Mouse (Mus musculus): ENCODE measurements around the gene Gm28308. TPM values are rescaled to one million over a fixed set of nuclear protein-coding genes. Genes with fewer than 3 reads are reported as not detected.

Gm28308 gene
- polyA plus RNA-seq, 1 experiment from 2014 or later = not detected

- Histone ChIP-seq H3K4me1 (replicated peaks) (peaks cover 21% of the 10 kb centered on the region), H3K9ac (no peak overlapping the region), H3K27me3 (replicated peaks) (peaks cover 95% of the 10 kb centered on the region), H3K4me2 (peak overlapping the region; percentile 12; the same call in 1 of the 2 replicates), H3K36me3 (no peaks in the 10 kb centered on the region), H3K9me3 (replicated peaks) (no peaks in the 10 kb centered on the region), H3K27ac (ENCODE audit: poor library complexity, severe bottlenecking) (no peak overlapping the region), H3K4me3 (no peak overlapping the region)
- no peak for ATAC-seq (ENCODE audit: insufficient number of reproducible peaks, low FRiP score)
- WGBS = 5% methylated on average over 42 of the region's 42 CpGs
These were observed 44.7 kb downstream of the Gm28308 start for GRCm38 (mm10) chr6:52168191-52169055.

GRCm38 (mm10) chr6:52167736-52168161, 45.4 kb downstream of the Gm28308 start:
- ATAC-seq (ENCODE audit: insufficient number of reproducible peaks, low FRiP score) = no peak
- Histone ChIP-seq H3K4me3 (no peak overlapping the region), H3K9ac (no peak overlapping the region), H3K4me2 (no peak overlapping the region), H3K36me3 (no peaks in the 10 kb centered on the region), H3K27ac (ENCODE audit: poor library complexity, severe bottlenecking) (no peak overlapping the region), H3K27me3 (replicated peaks) (peaks cover 94% of the 10 kb centered on the region), H3K4me1 (replicated peaks) (peaks cover 19% of the 10 kb centered on the region), H3K9me3 (replicated peaks) (no peaks in the 10 kb centered on the region)
- WGBS = 12% methylated on average over 14 of the region's 14 CpGs

GRCm38 (mm10) chr6:52167176-52167575, 46.0 kb downstream of the Gm28308 start:
- peaks cover 89% of the 10 kb centered on the region for H3K27me3 ChIP-seq (replicated peaks)
- H3K4me3 ChIP-seq = no peak overlapping the region
- no peaks in the 10 kb centered on the region for H3K36me3 ChIP-seq
- H3K4me1 ChIP-seq (replicated peaks) = peaks cover 13% of the 10 kb centered on the region
- WGBS = 30% methylated on average over 1 of the region's 1 CpGs
- no peak overlapping the region for H3K9ac ChIP-seq
- H3K9me3 ChIP-seq (replicated peaks) = no peaks in the 10 kb centered on the region
- no peak overlapping the region for H3K4me2 ChIP-seq
- ATAC-seq (ENCODE audit: insufficient number of reproducible peaks, low FRiP score) = no peak
- no peak overlapping the region for H3K27ac ChIP-seq (ENCODE audit: poor library complexity, severe bottlenecking)

GRCm38 (mm10) chr6:52166431-52167077, 46.6 kb downstream of the Gm28308 start:
- no peak overlapping the region for H3K4me2 ChIP-seq
- H3K9me3 ChIP-seq (replicated peaks) = no peaks in the 10 kb centered on the region
- H3K27ac ChIP-seq (ENCODE audit: poor library complexity, severe bottlenecking) = no peak overlapping the region
- peaks cover 11% of the 10 kb centered on the region for H3K4me1 ChIP-seq (replicated peaks)
- H3K36me3 ChIP-seq = no peaks in the 10 kb centered on the region
- peaks cover 87% of the 10 kb centered on the region for H3K27me3 ChIP-seq (replicated peaks)
- no peak for ATAC-seq (ENCODE audit: insufficient number of reproducible peaks, low FRiP score)
- no peak overlapping the region for H3K4me3 ChIP-seq
- WGBS = 12% methylated on average over 4 of the region's 4 CpGs
- no peak overlapping the region for H3K9ac ChIP-seq

- Histone ChIP-seq H3K27ac (ENCODE audit: poor library complexity, severe bottlenecking) (no peak overlapping the region), H3K4me3 (peak overlapping the region; percentile 20), H3K36me3 (no peaks in the 10 kb centered on the region), H3K4me1 (replicated peaks) (peaks cover 12% of the 10 kb centered on the region), H3K9me3 (replicated peaks) (no peaks in the 10 kb centered on the region), H3K9ac (no peak overlapping the region), H3K27me3 (replicated peaks) (peaks cover 85% of the 10 kb centered on the region), H3K4me2 (peak overlapping the region; percentile 26)
- ATAC-seq (ENCODE audit: insufficient number of reproducible peaks, low FRiP score) = no peak
- WGBS = 3% methylated on average over 28 of the region's 28 CpGs
These were observed 47.4 kb downstream of the Gm28308 start for GRCm38 (mm10) chr6:52165441-52166370.

GRCm38 (mm10) chr6:52164626-52165440, 48.3 kb downstream of the Gm28308 start, which contains the start of gene Hoxa2:
Hoxa2 (minus strand) TSS chr6:52164831.
- no peak for ATAC-seq (ENCODE audit: insufficient number of reproducible peaks, low FRiP score)
- Histone ChIP-seq H3K27ac (ENCODE audit: poor library complexity, severe bottlenecking) (0 out of 2 replicates have a peak within 1 kb of the TSS, but pooled peaks have one; percentile 4), H3K9ac (peak within 1 kb of the TSS; percentile 19; the same call in 1 of the 2 replicates), H3K36me3 (no peaks in the 10 kb centered on the region), H3K4me2 (peak within 1 kb of the TSS; percentile 47), H3K27me3 (replicated peaks) (peaks cover 85% of the 10 kb centered on the region), H3K4me1 (replicated peaks) (peaks cover 13% of the 10 kb centered on the region), H3K4me3 (peak within 1 kb of the TSS; percentile 26), H3K9me3 (replicated peaks) (no peaks in the 10 kb centered on the region)
- WGBS = under 1% methylated on average over 25 of the region's 25 CpGs

- peak overlapping the region; percentile 26 for H3K4me3 ChIP-seq
- no peaks in the 10 kb centered on the region for H3K9me3 ChIP-seq (replicated peaks)
- peak overlapping the region; percentile 19; the same call in 1 of the 2 replicates for H3K9ac ChIP-seq
- no peaks in the 10 kb centered on the region for H3K36me3 ChIP-seq
- peak overlapping the region; percentile 47 for H3K4me2 ChIP-seq
- H3K27me3 ChIP-seq (replicated peaks) = peaks cover 88% of the 10 kb centered on the region
- no peak for ATAC-seq (ENCODE audit: insufficient number of reproducible peaks, low FRiP score)
- H3K4me1 ChIP-seq (replicated peaks) = peaks cover 17% of the 10 kb centered on the region
- 0 out of 2 replicates have a peak overlapping the region, but pooled peaks have one; percentile 4 for H3K27ac ChIP-seq (ENCODE audit: poor library complexity, severe bottlenecking)
- under 1% methylated on average over 39 of the region's 39 CpGs for WGBS
These were observed 49.0 kb downstream of the Gm28308 start for GRCm38 (mm10) chr6:52164051-52164625.

- Histone ChIP-seq H3K36me3 (no peaks in the 10 kb centered on the region), H3K4me2 (peak overlapping the region; percentile 47), H3K9ac (no peak overlapping the region), H3K27ac (ENCODE audit: poor library complexity, severe bottlenecking) (no peak overlapping the region), H3K27me3 (replicated peaks) (peaks cover 90% of the 10 kb centered on the region), H3K4me3 (peak overlapping the region; percentile 26), H3K9me3 (replicated peaks) (no peaks in the 10 kb centered on the region), H3K4me1 (replicated peaks) (peaks cover 23% of the 10 kb centered on the region)
- WGBS = 10% methylated on average over 17 of the region's 17 CpGs
- ATAC-seq (ENCODE audit: insufficient number of reproducible peaks, low FRiP score) = no peak
These were observed 49.6 kb downstream of the Gm28308 start for GRCm38 (mm10) chr6:52163366-52164031.

GRCm38 (mm10) chr6:52162611-52163365, 50.4 kb downstream of the Gm28308 start:
- Histone ChIP-seq H3K36me3 (no peaks in the 10 kb centered on the region), H3K9ac (no peak overlapping the region), H3K4me2 (peak overlapping the region; percentile 44), H3K9me3 (replicated peaks) (no peaks in the 10 kb centered on the region), H3K27me3 (replicated peaks) (peaks cover 90% of the 10 kb centered on the region), H3K4me1 (replicated peaks) (peaks cover 24% of the 10 kb centered on the region), H3K27ac (ENCODE audit: poor library complexity, severe bottlenecking) (no peak overlapping the region), H3K4me3 (peak overlapping the region; percentile 26; the same call in 1 of the 2 replicates)
- WGBS = 16% methylated on average over 14 of the region's 14 CpGs
- no peak for ATAC-seq (ENCODE audit: insufficient number of reproducible peaks, low FRiP score)

All from heart, embryonic 12.5 days (tissue).